Mouse (Mus musculus): ENCODE data around the gene Bfsp2. TPM values are rescaled to one million over a fixed set of nuclear protein-coding genes. Genes with fewer than 3 reads are reported as not detected.
A peak's percentile ranks its signal among the peaks of the same experiment; 100 is the strongest.

Bfsp2 gene
- 1 to 10 TPM in 1 of 2 experiments, under 1 TPM in 1; 0.54 to 4.1 TPM for polyA plus RNA-seq (2017; shearing (Covaris generic))

DNA sequence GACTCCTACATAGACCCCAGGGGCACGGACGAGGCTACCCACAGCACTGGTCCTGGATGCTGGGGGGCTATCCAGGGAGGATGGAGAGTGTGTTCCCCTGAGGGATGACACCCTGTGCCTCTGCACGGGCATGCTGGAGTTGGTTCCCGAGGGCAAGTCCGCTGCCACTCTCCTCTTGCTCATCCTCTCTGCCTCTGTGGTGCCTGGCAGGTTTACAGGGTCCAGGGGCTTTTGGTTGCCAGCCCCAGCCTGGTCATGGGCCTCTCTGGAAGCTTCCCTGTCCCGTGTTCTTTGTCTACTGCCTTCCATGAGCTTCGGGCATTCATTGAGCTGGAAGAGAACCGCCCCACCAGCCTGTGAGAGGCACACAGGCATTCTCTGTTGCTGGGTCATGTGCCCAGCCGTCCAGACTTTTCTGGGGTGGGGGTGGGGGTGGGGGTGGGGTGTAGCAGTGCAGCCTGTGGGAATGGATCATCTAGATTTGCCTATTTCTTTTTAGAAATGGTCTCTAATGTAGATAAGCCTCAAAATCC lies at the start of gene Bfsp2:
Gene Bfsp2 (minus strand): TSS at position 377 of the 533 bp plus-strand sequence.
- no peak for ATAC-seq

DNA sequence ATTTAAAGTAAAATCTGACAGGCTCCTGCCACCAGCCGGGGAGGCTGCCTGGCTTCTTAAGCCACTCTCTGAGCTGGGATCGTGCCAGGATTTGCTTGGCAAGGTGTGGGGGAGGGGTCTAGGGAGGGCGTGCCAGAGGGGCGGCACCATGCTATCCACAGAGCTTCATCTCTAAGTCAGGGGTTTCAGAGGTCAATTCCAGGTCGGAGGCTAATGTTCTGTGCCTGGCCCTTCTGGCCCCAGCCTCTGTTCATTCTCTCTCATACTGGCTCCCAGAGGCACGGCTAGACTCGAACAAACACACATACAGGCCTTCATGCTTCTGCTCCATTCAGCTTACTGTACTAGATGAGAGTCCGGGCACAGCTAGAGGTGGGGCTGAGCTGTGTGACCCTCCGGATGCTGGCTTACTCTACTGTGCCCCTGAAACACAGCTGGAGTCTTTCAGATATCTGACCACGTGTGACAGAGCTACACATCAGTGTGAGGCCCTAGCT lies 44.9 kb upstream of the Bfsp2 start:
- no peak for ATAC-seq

DNA sequence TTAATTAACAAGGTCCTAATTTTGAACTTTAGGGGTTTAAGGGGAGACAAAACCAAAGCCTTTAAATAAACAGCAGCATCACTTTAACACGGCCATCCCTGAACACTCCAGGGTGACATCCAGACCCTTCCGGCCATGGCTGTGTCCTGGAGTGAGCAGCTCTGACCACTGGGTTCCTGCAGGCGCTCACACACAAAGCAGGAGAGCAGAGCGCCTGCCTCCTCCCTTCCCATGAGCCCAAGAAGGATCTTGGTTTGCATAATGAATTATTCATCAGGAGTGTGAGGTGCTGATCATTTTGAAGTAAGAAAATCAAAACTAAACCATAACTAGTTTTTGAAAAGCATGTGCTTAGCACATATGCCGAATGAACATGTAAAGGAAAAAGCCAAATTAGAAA lies 44.4 kb upstream of the Bfsp2 start:
- no peak for ATAC-seq

DNA sequence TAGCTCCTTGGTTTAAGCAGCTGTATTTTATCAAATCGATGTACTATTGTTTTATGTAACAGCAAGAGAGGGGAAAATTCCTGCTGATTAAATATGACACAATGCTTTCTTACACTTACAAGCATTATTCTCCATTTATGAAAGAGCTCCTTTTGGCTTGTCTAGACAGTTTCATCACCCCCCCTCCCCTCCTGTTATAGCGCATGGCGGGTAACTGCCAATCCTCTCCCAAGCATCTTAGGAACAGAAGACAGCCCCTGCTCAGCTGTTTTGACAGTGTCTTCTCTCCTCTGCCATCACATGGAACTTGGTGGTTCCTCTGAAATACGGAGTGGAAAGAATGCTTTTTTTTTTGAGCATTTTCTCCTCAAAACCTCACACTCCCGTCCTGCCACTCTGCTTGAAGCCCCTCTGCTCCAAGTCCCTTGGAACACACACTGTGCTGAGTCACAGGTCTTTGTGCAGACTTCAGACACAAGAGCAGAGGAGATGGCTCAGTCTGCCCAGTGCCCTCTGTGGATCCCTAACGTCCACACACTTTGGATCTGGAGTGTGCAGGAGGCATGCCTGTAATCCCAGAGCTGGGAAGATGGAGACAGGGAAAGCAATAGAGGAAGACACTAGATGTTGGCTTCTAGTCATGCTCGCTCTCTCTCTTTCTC lies 43.7 kb upstream of the Bfsp2 start:
- no peak for ATAC-seq

DNA sequence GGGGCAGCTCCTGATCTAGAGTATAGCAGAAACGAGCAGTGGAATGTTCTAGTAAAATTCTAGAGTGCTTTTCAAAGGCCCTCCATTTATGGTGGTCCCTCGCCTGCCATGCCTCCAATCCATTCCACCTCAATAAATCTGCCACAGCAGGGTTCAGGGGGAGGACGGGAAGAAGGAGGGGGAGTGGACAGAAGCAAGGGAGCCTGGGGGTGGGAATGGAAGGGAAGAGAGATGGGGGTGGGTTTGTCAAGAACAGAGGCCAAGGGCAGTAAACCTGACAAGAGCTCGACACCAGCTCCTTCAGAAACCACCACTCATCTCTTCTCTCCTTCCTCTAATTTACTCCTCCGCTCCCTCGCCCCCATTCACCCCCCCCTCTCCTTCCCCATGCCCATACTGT lies 42.8 kb upstream of the Bfsp2 start:
- ATAC-seq = no peak

DNA sequence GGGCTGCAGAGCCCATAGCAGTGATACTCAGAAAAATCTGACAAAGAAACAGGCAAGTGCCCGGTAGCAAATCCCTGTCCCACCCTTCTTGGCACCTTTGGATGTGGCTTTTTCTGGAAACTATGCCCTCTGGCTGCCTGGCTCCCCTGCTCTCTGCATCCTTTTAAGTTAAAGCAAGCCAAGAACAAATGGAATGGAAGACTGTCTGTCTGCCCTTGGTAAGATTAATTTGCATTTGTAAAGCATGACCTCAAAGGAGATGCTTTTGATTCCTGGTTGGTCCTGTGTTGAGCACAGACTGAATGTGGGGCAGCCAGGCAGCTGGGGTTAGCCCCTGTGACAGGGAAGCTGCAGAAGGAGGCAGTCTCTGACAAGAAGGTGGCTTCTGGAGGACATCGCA lies 33.7 kb upstream of the Bfsp2 start:
- no peak for ATAC-seq

DNA sequence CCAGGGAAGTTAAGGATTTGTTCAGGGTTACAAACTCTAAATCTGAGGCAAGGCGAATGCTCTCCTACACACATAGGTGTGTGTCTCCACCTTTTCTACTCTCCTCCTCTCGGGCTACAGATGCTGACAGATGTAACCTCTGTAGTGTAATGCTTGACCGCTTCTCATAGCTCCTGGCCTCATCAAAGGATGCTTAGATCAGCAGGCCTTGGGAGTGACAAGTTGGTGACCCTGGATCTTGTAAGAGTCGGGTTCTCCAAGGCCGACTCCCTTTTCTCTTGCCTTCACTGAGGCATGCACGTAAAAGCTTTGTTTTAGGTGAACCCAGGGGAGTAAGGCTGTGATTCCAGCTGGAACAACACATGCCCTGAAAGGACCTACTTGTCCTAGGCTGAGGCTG lies 32.0 kb upstream of the Bfsp2 start:
- ATAC-seq = no peak

DNA sequence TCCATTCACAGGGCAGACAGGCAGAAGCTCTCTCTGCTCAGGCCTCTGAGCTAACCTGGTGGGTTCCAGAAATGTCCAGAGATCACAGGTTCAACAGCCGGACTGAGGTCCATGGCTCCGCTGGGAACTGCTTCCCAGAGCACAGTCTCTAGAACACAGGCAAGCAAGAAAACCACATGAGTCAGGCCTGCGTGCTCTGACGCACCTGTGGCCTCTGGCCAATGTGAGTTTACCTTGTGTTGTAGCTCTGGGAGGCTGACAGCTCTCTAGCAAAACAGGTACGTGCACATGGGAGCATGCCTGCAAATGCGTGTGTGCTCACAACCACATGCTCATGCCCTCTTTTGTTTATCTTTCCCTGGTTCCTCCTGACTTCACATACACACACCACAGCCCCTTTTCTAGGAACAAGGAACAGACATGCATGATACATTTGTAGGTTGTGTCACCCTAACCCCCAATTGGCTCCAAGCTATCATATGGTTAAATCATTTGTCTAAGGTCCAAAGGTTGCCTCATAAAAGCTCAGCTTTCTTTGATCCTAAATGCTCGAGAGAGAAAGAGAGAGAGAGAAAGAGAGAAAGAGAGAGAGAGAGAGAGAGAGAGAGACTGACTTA lies 26.9 kb upstream of the Bfsp2 start:
- ATAC-seq = no peak

DNA sequence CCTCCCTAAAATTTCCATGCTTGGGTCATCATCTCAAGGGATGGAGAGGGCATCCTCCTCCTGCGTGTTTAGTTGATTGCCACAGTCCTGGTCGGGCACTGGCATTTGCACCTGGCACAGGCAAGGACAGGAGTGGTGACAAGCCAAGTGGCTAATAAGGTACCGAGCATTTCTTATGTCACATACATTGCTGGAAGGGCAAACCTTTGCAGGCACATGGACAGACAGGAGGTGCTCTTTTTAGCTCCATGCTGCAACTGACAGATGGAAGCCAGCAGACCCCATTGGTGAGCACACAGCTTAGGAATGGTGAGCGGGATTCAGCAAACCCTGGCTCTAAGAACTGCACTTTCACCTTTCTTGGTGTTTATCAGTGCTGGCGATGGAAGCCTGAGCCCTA lies 24.8 kb upstream of the Bfsp2 start:
- ATAC-seq = no peak

DNA sequence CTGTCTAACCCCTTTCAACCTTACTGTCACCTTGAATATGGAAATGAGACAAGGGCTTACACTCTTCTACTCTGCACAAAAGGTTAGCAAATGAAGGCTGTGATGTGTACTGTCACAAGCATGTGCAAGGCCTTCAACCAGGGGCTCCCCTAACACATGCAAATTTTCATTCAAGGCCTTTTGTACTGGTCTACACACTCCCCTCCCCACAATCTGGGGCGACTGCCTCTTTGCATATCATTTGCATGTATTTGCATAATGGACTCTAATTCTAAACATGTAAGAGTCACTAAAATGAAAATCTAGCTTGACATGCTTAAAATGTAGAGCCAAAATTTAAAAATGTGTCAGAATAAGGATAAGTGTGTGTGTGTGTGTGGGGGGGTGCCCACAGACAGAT lies 24.4 kb upstream of the Bfsp2 start:
- no peak for ATAC-seq

DNA sequence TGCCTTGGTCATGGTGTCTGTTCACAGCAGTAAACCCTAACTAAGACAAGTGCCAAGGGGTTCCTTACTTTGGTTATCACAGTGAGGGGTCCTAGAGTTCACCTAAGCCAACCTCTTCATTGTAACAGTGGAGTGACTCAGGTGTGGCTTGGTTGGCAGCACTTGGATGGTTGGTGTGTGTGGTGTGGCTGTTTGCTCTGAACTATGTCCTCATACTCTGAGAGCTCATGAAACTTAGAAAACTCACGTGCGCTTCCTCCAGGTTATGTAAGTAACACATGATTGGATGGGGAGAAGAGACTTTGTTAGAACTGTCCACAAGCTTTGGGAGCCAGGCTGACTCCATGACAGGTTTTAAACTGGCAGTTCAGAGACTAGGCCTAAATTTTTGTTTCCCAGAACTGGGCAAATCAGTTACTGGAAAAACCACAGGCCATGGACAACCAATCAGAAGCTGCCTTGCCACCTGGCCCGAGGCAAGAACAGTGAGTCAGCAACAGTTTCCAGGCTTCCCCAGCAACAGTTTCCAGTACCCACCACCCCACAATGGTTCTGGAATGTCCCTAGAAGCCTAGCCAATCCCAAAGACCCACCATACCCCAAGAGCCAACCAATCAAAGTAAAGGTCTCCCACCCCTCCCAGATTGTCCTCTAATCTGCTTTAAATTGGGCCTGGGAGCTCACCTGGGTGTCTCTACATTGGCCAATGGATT lies 23.5 kb upstream of the Bfsp2 start:
- no peak for ATAC-seq

DNA sequence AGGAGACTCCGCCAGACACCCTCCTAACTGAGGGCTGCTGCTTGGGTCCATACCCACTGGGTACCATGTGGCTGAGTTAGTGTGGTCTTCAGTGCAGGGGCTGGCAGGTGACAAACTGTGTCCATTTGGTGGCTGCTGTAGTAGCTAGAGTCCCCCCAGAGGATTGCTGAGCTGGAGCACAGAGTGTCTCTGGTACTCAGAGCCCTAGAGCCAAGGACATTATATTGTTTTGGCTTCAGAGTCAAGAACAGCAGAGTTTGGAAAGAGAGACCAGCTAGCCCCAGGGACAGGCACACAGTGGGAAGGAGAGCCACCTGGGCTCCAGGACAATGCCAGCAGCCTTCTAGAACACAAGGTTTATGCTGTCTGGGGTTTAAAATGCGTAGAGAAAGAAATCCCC lies 22.4 kb upstream of the Bfsp2 start:
- no peak for ATAC-seq

DNA sequence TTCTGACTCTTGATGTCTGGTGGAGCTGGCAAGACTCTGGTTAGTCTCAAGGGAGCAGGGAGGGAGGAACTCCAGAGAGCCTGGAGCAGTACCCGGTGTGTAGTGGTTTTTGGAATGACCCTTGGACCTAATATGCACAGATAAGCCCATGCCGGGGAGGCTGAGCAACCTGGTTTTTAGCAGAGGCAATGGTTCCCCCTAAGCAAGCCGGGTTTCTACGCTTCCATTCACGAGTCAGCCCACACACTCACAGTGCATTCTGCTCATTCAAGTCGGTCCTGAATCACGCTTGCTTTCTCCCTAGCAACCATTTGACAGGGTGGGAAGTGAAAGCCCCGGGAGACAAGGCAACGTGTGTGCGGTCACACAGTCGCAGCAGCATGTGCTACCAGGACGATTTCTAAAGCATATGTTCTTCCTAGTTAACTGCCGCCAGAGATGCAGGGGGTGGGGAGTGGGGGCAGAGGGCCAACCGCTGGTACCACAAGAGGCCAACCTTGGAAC lies 21.7 kb upstream of the Bfsp2 start:
- no peak for ATAC-seq

DNA sequence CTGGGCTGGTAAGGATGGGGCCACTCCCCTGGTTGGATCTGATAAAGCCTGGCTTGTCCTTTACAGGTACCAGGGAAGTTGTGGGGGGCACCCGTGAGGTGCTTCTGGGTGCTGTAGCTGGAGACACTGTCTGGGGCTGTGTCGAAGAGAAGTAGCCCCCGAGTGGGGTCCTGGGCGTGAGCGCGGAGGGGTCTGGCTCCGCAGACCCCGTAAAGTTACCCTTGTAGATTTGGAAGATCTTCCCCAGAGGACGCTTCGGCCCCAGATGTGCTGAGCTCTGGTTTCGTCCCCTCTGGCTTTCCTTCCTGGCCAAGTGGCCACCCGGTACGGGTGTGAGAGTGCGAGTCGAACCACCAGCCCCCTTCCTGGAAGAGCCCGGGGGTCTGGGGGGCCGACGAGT lies 19.1 kb upstream of the Bfsp2 start:
- no peak for ATAC-seq

DNA sequence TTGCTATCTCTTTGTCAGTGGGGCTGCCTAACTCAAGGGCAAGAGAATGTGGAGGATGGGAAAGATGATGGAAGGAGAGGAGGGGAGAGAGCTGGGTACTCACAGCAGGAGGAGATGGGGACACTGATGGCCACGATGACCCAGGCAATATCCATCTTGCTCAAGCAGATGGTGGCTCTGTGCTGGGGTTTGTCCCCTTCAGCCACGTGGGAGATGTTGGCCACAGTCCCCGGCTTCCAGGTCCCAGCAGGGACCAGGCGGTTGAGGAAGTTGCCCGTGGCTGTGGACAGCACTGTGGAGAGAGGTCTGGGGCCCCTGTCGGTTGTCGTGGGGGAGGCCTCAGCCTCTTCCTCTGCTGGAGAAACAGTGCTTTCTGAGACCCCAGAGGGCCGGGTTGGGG lies 18.5 kb upstream of the Bfsp2 start:
- ATAC-seq = no peak

DNA sequence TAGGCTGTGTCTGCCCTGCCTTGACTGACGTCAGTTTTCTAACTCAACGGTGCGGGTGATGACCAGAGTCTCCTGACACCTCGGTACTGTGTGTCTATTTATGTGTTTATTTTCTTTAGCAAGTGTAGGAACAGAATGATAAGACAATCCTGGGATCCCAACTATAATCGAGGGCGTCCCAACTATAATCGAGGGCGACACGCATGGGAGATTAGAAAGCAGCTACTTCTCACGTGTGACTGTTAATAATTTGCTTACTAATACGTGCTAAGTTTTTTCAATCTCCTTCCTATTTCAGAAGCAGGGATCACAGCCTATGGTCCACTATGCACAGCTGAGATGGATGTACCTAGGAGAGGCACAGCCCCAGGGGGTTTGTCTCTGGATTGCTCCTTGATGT lies 15.2 kb upstream of the Bfsp2 start:
- no peak for ATAC-seq

DNA sequence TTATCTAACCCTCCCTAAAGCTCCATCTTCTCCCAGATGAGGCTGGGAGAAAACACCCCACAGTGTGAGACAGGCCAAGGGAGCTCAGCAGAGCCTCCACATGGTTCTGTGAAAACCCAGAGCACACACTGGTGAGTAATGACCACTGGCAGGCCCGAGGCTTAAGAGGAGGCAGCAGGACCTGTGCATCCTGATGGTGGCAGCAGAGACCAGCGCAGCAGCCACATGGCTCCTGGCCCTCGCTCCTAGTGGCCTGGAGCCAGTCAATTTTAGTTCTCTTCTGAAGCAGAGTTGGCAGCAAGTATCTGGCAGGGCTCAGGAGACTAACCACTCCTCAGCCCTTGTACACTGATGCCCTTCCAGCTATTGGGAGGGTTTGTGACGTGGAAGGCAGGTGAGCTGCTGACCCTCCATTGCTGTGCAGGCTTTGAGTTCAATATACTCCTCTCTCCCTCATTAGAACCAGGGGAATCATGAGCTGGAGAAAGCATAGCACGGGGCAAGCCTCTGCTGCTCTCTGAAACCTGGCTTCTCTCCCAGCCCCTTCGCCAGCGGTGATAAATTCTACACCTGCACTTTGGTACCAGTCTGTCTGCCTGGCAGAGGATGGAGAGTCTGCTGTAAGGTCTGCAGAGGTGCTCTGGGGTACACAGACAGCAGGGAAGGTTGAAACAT lies 14.3 kb upstream of the Bfsp2 start:
- no peak for ATAC-seq

DNA sequence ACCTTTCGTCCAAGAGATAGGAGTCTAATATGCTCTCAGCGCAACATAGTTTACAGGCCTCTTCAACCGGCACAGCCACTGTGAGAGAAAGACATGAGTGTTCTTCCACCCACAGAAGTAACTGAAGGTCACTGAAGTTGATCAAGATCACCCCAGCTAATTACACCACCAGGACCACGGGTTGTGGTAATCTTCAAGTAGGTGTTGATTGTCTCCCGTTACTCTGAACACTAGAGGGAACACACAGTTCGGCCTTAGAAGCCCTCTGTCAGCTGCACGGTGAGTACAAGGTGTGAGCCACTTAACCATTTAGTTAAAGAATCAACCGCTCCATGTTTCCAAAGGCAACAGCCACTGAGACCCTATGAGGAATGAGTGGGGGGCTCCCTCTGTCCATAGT lies 11.8 kb upstream of the Bfsp2 start:
- no peak for ATAC-seq

DNA sequence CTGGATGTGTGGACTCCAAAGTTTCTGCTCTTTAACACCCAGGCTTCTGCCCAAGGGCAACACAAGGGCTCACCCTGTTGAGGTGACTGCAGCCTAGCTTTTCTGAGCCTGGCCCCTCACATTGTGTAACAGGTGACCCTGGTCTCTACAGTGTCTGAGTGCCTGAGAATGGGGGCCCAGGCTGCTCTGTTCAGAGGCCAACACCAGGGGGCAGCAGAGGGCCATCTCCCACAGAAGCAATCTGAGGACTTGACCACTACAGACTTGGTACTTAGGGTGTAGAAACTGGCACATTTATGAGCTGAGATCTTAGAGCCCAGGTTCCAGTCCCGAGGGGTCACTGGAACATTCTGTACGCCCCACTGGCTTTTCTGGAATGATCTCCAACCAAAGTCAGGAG lies 10.2 kb upstream of the Bfsp2 start:
- peak; percentile 54 for ATAC-seq

DNA sequence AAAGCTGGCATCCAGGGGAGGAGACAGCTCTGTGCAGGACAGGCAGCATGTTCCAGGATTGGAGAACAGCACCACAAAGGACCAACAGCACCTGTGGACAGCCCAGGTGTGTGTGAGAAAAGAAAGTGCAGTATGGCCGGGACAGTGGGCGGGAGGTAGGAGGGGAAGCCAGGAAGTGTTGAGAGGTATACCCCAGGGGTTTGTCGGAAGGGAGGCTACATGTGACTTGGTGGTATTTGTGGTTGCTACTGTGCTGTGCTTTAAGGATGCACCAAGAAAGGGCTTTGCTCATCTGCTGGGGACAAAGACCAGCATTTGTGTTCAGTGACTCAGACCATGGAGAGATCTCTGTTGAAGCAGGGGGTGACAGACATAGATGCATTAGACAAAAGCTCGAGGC lies 9.7 kb upstream of the Bfsp2 start:
- peak; percentile 59 for ATAC-seq

DNA sequence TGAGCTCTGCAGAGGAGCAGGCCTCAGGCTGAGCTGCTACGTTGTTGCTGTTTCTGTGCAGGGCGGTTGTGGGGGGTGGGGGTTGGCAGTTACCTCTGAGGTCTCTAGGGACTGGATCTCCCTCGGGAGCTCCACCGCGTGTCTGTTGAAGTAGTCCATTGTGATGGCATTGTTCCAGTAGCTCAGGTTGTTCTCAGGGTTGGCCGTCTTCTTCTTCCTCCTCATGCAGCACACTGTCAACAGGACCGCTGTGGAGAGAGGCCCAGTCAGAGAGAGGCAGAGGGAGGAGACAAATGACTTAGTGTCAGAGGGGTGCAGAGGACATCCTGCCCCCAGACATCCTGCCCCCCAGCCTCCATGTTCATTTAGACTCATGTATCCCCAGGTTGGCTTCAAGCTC lies 8.9 kb upstream of the Bfsp2 start:
- peak; percentile 63 for ATAC-seq

DNA sequence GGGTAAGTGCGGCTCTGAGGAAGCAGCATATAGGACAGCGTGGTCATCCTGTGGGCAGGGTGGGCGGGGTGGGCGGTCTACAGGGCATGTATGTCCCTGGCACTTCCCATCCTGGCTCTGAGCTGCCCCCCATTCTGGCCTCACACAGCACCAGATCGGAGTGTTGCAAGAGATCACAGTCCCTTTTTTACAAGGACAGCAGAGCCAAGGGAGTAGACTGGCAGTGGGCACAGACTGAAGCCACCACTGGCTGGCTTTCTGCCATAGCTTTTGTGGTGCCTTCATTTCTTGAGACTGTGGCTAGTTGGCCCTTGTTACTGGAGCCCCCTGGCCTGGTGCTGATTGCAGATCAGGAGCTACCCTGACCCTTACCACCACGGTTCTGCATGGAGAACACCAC lies 6.0 kb upstream of the Bfsp2 start:
- no peak for ATAC-seq

DNA sequence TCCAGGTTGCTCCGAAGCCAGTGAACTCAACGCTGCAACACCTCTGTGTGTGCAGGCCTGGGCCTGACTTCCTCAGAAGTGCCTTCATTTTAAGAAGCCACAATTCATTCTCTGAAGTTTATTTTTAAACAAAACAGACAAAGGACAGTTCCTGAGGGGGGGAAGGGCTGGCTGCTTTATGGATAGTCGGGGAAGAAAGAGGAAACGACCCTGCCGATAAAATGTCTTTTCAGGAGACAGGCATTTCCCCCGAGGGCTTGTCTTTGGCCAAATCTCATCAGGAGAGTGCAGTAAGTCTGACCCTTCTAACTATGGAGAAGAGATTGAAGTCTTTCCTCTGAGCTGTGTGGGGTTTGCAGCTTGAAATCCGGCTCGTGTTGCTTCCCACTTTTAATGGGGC lies 5.4 kb upstream of the Bfsp2 start:
- no peak for ATAC-seq
